Mouse (Mus musculus) neural tube, embryonic 11.5 days (tissue): Measurements from ENCODE around the gene Mapk10. TPM values are rescaled to one million over a fixed set of nuclear protein-coding genes. Genes with fewer than 3 reads are reported as not detected.
"Not testable (repeated sequence)": the region's sequence is repeated elsewhere in the genome, so short reads cannot be mapped to it uniquely, and the experiment has no call there.

Experiments
- ATAC-seq: fragments of 200-750 bp; cut with Nextera tagmentation; 2 replicates; pipeline ENCODE4 v1.8.0; 2017; ENCODE audit warnings: moderate number of reproducible peaks, mild to moderate bottlenecking, moderate TSS enrichment, moderate library complexity; ENCODE audit not compliant: insufficient read depth, low FRiP score, low TSS enrichment
- DNase-seq: peaks from one replicate; pipeline ENCODE4 v3.0.0-alpha.2; 2015; ENCODE audit warnings: low spot score
- H3K27ac ChIP-seq: fragments of 300-500 bp; sonication (generic); 2 replicates; pipeline ENCODE4 v1.5.1; 2014; ENCODE audit warnings: low read depth, mild to moderate bottlenecking, low read length
- H3K27me3 ChIP-seq: fragments of 300-500 bp; sonication (generic); 2 replicates; pipeline ENCODE4 v1.6.1; 2014; ENCODE audit warnings: mild to moderate bottlenecking, low read length, mixed read lengths; ENCODE audit not compliant: control insufficient read depth, insufficient read depth
- H3K36me3 ChIP-seq: fragments of 300-500 bp; sonication (generic); 2 replicates; pipeline ENCODE4 v1.6.1; 2014; ENCODE audit warnings: mild to moderate bottlenecking, low read length, moderate library complexity, mixed read lengths; ENCODE audit not compliant: control insufficient read depth, insufficient read depth
- H3K4me1 ChIP-seq: fragments of 300-500 bp; sonication (generic); 2 replicates; pipeline ENCODE4 v1.6.1; 2014; ENCODE audit warnings: low read length, mixed read lengths; ENCODE audit not compliant: control insufficient read depth, insufficient read depth
- H3K4me2 ChIP-seq: fragments of 300-500 bp; sonication (generic); 2 replicates; pipeline ENCODE4 v1.6.1; 2014; ENCODE audit warnings: low read depth, mild to moderate bottlenecking, moderate library complexity
- H3K4me3 ChIP-seq: fragments of 300-500 bp; sonication (generic); 2 replicates; pipeline ENCODE4 v1.5.1; 2014; ENCODE audit warnings: low read depth, low read length
- H3K9ac ChIP-seq: fragments of 300-500 bp; sonication (generic); 2 replicates; pipeline ENCODE4 v1.6.1; 2014; ENCODE audit warnings: mild to moderate bottlenecking, low read length
- H3K9me3 ChIP-seq: fragments of 300-500 bp; sonication (generic); 2 replicates; pipeline ENCODE4 v1.6.1; 2016; ENCODE audit warnings: low read length; ENCODE audit not compliant: control insufficient read depth
- WGBS: fragments of 180-500 bp; shearing (Covaris S2); extraction: QIAGEN DNeasy Blood & Tissue Kit; methylation state at CpG from one replicate; pipeline ENCODE4 v1.1.7; 2014; 5-methylcytosine and 5-hydroxymethylcytosine counted together
- polyA plus RNA-seq: library from polyadenylated mRNA; unstranded; fragments of >200 nt; fragmentation: Nextera tagmentation; extraction: Ambion mirVana; gene quantifications from 2 replicates; pipeline ENCODE4 v1.2.1, GENCODE M21; 2014

Mapk10 gene
- polyA plus RNA-seq, 1 experiment from 2014 or later, result 46.3 TPM

DNA sequence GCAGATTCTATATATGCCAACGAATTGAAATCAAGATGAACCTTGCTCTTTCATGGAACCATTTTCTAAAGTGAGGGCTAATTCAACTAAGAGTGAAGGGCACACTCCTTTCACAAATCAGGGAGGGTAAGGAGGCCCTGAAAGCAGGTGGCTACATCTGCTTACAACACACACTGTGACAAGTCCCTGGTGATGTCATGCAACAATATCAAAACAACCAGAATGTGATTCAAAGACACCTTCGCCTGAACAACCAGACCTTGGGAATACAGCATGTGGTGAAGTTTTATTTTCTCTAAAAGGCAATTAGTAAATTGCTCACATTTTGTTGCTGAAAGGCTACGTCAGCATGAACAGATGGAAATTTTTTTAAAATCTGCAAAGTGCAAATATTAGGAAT, 258.2 kb downstream of the Mapk10 start:
- H3K4me3 ChIP-seq, result no peak overlapping the region
- H3K27me3 ChIP-seq, result no peaks in the 10 kb centered on the region
- H3K9ac ChIP-seq, result no peak overlapping the region
- ATAC-seq (no peak), DNase-seq (no peak)
- no peaks in the 10 kb centered on the region for H3K4me1 ChIP-seq
- WGBS, result 77% methylated on average over 3 of the region's 3 CpGs
- H3K9me3 ChIP-seq, result no peaks in the 10 kb centered on the region
- no peak overlapping the region for H3K27ac ChIP-seq
- no peak overlapping the region for H3K4me2 ChIP-seq
- no peaks in the 10 kb centered on the region for H3K36me3 ChIP-seq

- Histone ChIP-seq H3K27me3 (no peaks in the 10 kb centered on the region), H3K4me3 (no peak overlapping the region), H3K36me3 (no peaks in the 10 kb centered on the region), H3K4me1 (no peaks in the 10 kb centered on the region), H3K4me2 (no peak overlapping the region), H3K9me3 (no peaks in the 10 kb centered on the region), H3K9ac (no peak overlapping the region), H3K27ac (no peak overlapping the region)
- no peak for ATAC-seq
- no peak for DNase-seq
- WGBS, result 76% methylated on average over 8 of the region's 8 CpGs
Measured at GRCm38 (mm10) chr5:102947061-102947711, 263.9 kb downstream of the Mapk10 start.

GRCm38 (mm10) chr5:102946625-102947024, 264.5 kb downstream of the Mapk10 start:
- ATAC-seq (no peak), DNase-seq (no peak)
- H3K36me3 ChIP-seq, result no peaks in the 10 kb centered on the region
- H3K27ac ChIP-seq, result no peak overlapping the region
- 90% methylated on average over 8 of the region's 8 CpGs for WGBS
- H3K4me3 ChIP-seq, result no peak overlapping the region
- H3K4me1 ChIP-seq, result no peaks in the 10 kb centered on the region
- no peaks in the 10 kb centered on the region for H3K27me3 ChIP-seq
- H3K9ac ChIP-seq, result no peak overlapping the region
- H3K4me2 ChIP-seq, result no peak overlapping the region
- no peaks in the 10 kb centered on the region for H3K9me3 ChIP-seq

GRCm38 (mm10) chr5:102943864-102944630, 267.1 kb downstream of the Mapk10 start:
- not testable (repeated sequence) for H3K4me3 ChIP-seq, H3K4me2 ChIP-seq, ATAC-seq, H3K9ac ChIP-seq, H3K27me3 ChIP-seq, DNase-seq, H3K4me1 ChIP-seq, H3K9me3 ChIP-seq, H3K27ac ChIP-seq, H3K36me3 ChIP-seq
- 83% methylated on average over 17 of the region's 17 CpGs for WGBS

DNA sequence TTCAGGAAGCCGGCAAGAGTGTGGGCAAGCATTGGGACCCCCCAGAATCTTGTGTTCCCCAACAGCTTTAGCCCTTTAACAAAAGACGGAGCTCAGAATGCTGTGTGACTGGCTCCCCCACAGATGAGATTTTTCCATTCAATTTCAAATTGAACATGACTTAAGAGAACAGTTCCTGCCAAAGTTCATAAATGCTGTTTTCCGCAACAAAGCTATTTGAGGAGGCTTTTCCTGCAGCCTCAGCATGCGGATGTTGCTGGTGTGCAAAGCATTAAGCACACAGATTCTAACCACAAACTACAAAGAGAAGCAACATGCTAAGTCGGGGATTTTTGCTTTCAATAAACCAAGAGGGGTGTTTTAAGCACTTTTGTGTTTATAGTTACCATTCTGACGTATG, 281.0 kb downstream of the Mapk10 start:
- H3K4me1 ChIP-seq, result no peaks in the 10 kb centered on the region
- H3K27ac ChIP-seq, result no peak overlapping the region
- H3K27me3 ChIP-seq, result no peaks in the 10 kb centered on the region
- H3K9me3 ChIP-seq, result no peaks in the 10 kb centered on the region
- DNase-seq (no peak), ATAC-seq (no peak)
- no peak overlapping the region for H3K9ac ChIP-seq
- no peak overlapping the region for H3K4me2 ChIP-seq
- WGBS, result 70% methylated on average over 6 of the region's 6 CpGs
- H3K4me3 ChIP-seq, result no peak overlapping the region
- no peaks in the 10 kb centered on the region for H3K36me3 ChIP-seq

DNA sequence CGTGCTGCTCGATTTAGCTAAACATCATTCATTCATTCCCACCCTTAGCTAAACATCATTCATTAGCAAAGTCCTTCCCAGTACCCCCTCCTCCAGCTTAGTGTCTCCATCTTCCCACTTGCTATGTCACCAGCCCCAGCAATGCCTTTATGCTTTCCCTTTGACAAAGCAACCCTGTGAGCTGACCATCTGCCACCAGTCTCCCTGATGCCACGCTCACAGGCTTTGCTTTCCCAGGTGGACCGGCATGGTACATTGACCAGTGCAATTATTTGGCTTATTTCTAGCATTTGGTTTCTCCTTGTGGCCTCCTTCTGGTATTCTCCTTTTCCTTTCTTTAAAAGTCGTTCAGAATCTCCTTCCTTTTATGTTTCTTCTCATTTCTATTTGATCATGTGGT, 284.3 kb downstream of the Mapk10 start:
- DNase-seq (no peak), ATAC-seq (no peak)
- H3K4me3 ChIP-seq, result no peak overlapping the region
- H3K9ac ChIP-seq, result no peak overlapping the region
- no peak overlapping the region for H3K4me2 ChIP-seq
- H3K27ac ChIP-seq, result no peak overlapping the region
- no peaks in the 10 kb centered on the region for H3K9me3 ChIP-seq
- no peaks in the 10 kb centered on the region for H3K36me3 ChIP-seq
- 70% methylated on average over 5 of the region's 5 CpGs for WGBS
- H3K27me3 ChIP-seq, result no peaks in the 10 kb centered on the region
- H3K4me1 ChIP-seq, result no peaks in the 10 kb centered on the region

DNA sequence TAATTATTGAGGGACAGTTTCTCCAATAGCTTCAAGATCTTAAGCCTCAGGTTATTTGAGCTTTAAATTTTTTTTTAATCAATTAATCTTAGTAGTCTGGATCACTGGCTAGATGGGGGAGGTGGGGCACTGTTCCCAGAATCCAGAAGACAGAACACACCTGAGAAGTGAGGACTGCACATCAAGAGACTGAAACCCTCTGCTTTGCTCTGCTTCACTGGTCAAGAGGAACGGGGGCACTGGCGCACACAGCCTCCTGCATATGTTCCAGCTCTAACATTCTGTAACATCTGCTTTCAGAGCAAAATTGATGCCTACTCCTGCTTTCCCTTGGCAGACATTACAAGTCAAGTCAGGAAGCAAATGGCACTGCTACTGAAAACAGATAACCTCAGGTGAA, 290.9 kb downstream of the Mapk10 start:
- no peak overlapping the region for H3K4me3 ChIP-seq
- H3K27ac ChIP-seq, result no peak overlapping the region
- H3K4me1 ChIP-seq, result no peaks in the 10 kb centered on the region
- H3K9me3 ChIP-seq, result no peaks in the 10 kb centered on the region
- H3K9ac ChIP-seq, result no peak overlapping the region
- ATAC-seq, result no peak
- H3K36me3 ChIP-seq, result no peaks in the 10 kb centered on the region
- H3K27me3 ChIP-seq, result no peaks in the 10 kb centered on the region
- no peak overlapping the region for H3K4me2 ChIP-seq
- no peak for DNase-seq
- 67% methylated on average over 2 of the region's 2 CpGs for whole genome bisulfite sequencing

DNA sequence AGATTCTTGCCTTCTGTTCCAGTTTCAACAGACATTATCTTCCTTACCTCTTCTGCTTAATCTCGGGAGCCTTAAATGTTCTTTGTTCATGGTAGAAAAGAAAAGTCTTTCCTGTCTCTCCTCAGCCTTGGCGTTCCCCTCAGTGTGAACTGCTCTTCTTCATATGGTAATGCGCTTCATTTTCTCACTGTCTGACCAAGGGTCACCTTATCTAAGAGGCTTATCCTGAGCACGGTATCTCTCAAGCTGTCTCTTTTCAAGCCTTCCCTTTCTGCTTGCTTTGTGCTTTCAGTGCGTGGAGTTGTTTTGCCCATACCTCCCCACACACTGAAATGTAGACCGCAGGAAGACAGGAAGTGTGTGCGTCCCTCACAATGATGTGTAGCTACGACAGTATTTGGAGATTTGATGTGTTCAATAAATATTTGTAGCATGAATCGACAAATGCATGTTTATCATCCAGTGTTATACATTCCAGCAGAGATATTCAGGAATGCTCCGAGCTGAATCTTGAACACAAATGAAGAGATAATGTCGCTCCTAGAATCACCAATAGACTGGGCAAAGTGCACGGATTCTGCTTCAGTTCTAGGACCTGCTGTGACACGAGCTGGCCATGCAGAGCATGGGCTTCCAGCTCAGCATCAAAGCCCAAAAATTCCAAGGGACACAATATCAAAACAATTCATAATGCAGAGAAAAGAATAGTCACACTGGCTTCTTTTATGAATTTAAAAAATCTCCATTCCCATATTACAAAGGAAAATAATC, 305.5 kb downstream of the Mapk10 start:
- Histone ChIP-seq H3K9ac (no peak overlapping the region), H3K4me2 (no peak overlapping the region), H3K4me3 (no peak overlapping the region), H3K4me1 (no peaks in the 10 kb centered on the region), H3K27me3 (no peaks in the 10 kb centered on the region), H3K36me3 (no peaks in the 10 kb centered on the region), H3K27ac (no peak overlapping the region), H3K9me3 (no peaks in the 10 kb centered on the region)
- ATAC-seq, result no peak
- WGBS, result 67% methylated on average over 13 of the region's 13 CpGs
- DNase-seq, result no peak
